Mouse (Mus musculus) stomach, embryonic 16.5 days (tissue): Measurements from ENCODE around the gene Gm4969. TPM values are rescaled to one million over a fixed set of nuclear protein-coding genes. Genes with fewer than 3 reads are reported as not detected.

Experiments used
- ATAC-seq: fragments of 200-750 bp; cut with Nextera tagmentation; 2 replicates; pipeline ENCODE4 v1.8.0; 2017; ENCODE audit warnings: moderate number of reproducible peaks, moderate TSS enrichment; ENCODE audit not compliant: insufficient read depth, low FRiP score
- H3K27ac ChIP-seq: fragments of 300-500 bp; sonication (generic); 2 replicates; pipeline ENCODE4 v1.5.1; 2014; ENCODE audit warnings: low read length
- H3K27me3 ChIP-seq: fragments of 300-500 bp; sonication (generic); 2 replicates; pipeline ENCODE4 v1.6.1; 2014; ENCODE audit warnings: low read length, control low read depth, mixed read lengths; ENCODE audit not compliant: control insufficient read depth, insufficient read depth
- H3K36me3 ChIP-seq: fragments of 300-500 bp; sonication (generic); 2 replicates; pipeline ENCODE4 v1.6.1; 2014; ENCODE audit warnings: low read length; ENCODE audit not compliant: control insufficient read depth, insufficient read depth
- H3K4me1 ChIP-seq: fragments of 300-500 bp; sonication (generic); 2 replicates; pipeline ENCODE4 v1.6.1; 2014; ENCODE audit warnings: low read length, control low read depth, mixed read lengths; ENCODE audit not compliant: control insufficient read depth, insufficient read depth
- H3K4me2 ChIP-seq: fragments of 300-500 bp; sonication (generic); 2 replicates; pipeline ENCODE4 v1.6.1; 2014; ENCODE audit warnings: low read depth, low read length, mixed read lengths
- H3K4me3 ChIP-seq: fragments of 300-500 bp; sonication (generic); replicated peaks from 2 replicates; pipeline ENCODE4 v1.5.1; 2014; ENCODE audit warnings: mild to moderate bottlenecking, low read length
- H3K9ac ChIP-seq: fragments of 300-500 bp; sonication (generic); 2 replicates; pipeline ENCODE4 v1.6.1; 2014; ENCODE audit warnings: low read length
- H3K9me3 ChIP-seq: fragments of 300-500 bp; sonication (generic); replicated peaks from 2 replicates; pipeline ENCODE4 v1.6.1; 2016; ENCODE audit warnings: low read length, control low read depth; ENCODE audit not compliant: control insufficient read depth
- WGBS: fragments of 180-500 bp; shearing (Covaris S2); extraction: QIAGEN DNeasy Blood & Tissue Kit; methylation state at CpG from one replicate; pipeline ENCODE4 v1.1.7; 2014; 5-methylcytosine and 5-hydroxymethylcytosine counted together
- polyA plus RNA-seq: library from polyadenylated mRNA; unstranded; fragments of >200 nt; fragmentation: Nextera tagmentation; extraction: Ambion mirVana; gene quantifications from 2 replicates; pipeline ENCODE4 v1.2.1, GENCODE M21; 2015

Gene Gm4969
- 2.2 and 2.5 TPM in 2 replicates for polyA plus RNA-seq

DNA sequence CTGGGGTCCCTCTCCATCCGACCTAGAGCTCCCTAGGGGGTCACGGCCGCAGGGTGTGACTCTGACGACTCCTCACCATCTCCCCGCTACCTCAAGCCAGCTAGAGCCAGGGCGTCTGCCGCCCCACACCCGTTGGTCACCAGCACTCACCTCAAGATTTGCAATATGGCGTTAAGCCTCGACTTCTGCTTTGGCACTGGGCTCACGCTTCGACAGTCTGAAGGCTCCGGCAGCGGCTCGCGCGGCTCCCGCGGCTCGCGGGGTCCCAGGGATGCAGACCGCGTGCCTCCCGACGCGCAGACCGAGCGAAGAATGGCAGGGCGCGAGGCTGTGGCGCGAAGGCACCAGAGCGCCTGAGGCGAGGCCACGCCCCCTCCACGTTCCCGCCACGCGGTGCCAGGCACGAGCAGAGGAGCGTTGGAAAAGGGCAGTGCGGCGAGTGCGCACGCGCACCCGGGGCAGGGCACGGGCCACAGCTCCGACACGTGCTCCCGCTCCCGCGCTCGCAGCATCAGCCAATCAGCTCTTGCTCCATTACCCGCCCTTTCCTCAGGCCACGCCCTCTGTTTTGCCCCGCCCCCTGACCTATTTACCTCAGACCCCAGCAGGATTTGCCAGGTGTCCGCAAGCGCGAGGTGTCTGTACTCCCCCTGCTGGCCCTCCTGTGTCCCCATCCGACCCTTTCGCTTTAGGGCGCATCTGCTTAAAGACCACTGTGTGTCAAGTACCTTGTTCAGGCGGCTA lies at the start of gene Gm4969:
Gm4969 (minus strand) TSS at position 341 of the 744 bp plus-strand sequence.
- no peaks in the 10 kb centered on the region for H3K9me3 ChIP-seq
- 21% methylated on average over 64 of the region's 64 CpGs for WGBS
- H3K36me3 ChIP-seq, result no peaks in the 10 kb centered on the region
- H3K9ac ChIP-seq, result peak within 1 kb of the TSS; percentile 41; the same call in 1 of the 2 replicates
- ATAC-seq, result peak; percentile 27; the same call in 1 of the 2 replicates
- H3K27ac ChIP-seq, result no peak within 1 kb of the TSS
- H3K27me3 ChIP-seq, result no peaks in the 10 kb centered on the region
- peak within 1 kb of the TSS; percentile 29 for H3K4me3 ChIP-seq
- H3K4me2 ChIP-seq, result peak within 1 kb of the TSS; percentile 52
- peaks cover 19% of the 10 kb centered on the region; the same call in 1 of the 2 replicates for H3K4me1 ChIP-seq

DNA sequence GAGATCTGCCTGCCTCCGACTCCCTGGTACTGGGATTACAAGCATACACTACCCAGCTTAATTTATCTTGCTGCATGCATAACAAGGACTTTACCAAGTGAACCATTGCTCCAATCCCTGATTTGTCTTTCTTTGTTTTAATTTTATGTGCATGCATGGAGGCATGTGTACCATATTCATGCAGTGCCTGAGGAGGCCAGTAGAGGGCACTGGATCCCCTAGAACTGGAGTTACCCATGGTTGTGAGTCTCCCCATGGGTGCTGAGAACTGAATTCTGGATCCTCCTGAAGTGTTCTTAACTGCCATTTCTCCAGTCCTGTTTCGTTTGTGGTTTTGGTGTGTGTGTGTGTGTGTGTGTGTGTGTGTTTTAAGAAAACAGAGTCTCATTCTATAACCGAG lies 48.8 kb upstream of the Gm4969 start:
- no peak overlapping the region for H3K4me3 ChIP-seq
- H3K36me3 ChIP-seq, result no peaks in the 10 kb centered on the region
- H3K27me3 ChIP-seq, result no peaks in the 10 kb centered on the region; the same call in 1 of the 2 replicates
- WGBS, result 88% methylated on average over 3 of the region's 3 CpGs
- no peak overlapping the region for H3K27ac ChIP-seq
- H3K4me1 ChIP-seq, result peaks cover 32% of the 10 kb centered on the region
- no peak overlapping the region for H3K4me2 ChIP-seq
- ATAC-seq, result no peak
- H3K9me3 ChIP-seq, result no peaks in the 10 kb centered on the region
- no peak overlapping the region for H3K9ac ChIP-seq

DNA sequence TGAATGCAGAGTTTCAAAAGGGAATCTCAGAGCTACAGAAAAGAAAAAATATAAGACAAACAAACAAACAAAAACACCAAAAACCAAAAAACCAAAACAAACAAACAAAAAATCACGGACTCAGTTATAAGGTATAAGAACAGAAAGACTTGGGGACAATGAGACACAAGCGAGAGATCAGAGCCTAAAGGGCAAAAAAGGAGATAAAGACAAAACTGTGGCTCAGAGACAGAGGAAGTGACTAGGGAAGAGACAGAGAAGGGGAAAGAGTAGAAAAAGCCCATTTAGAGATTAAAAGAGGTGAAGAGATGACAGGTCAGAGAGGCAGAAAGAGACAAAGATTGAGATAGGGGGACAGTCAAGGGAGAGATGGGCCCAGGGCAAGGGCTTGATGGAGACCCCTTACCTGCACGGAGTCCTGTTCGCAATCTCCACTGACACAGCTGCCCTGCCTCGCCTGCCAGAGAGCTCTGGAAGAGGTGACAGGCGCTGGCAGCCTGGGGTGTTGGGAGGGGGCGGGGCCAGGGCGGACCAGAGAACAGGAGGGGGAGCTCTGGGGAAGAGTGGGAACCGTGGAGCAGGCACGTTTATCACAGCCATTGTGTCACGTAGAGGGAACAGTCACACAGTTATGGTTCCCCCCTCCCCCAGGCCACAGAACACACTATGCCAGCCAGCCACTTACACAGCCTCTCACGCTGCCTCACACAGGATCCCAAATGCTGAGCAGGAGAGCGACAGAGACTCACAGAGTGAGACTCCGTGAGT lies 47.7 kb upstream of the Gm4969 start, which contains the start of gene Gipr:
Gipr (minus strand) TSS at position 472 of the 768 bp plus-strand sequence.
- no peaks in the 10 kb centered on the region for H3K36me3 ChIP-seq
- WGBS, result 11% methylated on average over 14 of the region's 14 CpGs
- peak within 1 kb of the TSS; percentile 44; the same call in 1 of the 2 replicates for H3K9ac ChIP-seq
- H3K4me2 ChIP-seq, result peak within 1 kb of the TSS; percentile 38
- no peak within 1 kb of the TSS for H3K27ac ChIP-seq
- peak; percentile 42 for ATAC-seq
- peaks cover 26% of the 10 kb centered on the region for H3K4me1 ChIP-seq
- no peaks in the 10 kb centered on the region for H3K9me3 ChIP-seq
- no peaks in the 10 kb centered on the region; the same call in 1 of the 2 replicates for H3K27me3 ChIP-seq
- 0 out of 2 replicates have a peak within 1 kb of the TSS, but pooled peaks have one; percentile 2 for H3K4me3 ChIP-seq

DNA sequence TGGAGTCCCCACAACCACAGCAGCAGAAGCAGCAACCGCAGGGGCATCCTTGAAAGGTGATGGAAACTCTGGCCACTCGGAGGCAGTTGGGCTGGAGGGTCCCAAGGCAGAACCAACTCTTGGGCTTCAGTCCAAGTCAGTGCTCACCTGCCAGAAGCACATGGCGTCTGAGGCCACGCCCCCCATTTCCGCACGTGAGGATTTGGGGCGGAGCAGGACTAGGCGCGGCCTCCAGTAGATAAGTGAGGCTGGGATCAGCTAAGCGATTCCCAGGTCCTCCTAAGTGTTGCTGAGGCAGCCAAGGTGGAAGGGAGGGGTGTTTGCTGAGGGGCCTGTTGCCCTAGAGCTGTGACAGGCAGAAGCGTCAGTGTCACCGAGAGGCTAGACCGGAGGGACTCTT lies 46.8 kb upstream of the Gm4969 start:
- peak; percentile 34; the same call in 1 of the 2 replicates for ATAC-seq

DNA sequence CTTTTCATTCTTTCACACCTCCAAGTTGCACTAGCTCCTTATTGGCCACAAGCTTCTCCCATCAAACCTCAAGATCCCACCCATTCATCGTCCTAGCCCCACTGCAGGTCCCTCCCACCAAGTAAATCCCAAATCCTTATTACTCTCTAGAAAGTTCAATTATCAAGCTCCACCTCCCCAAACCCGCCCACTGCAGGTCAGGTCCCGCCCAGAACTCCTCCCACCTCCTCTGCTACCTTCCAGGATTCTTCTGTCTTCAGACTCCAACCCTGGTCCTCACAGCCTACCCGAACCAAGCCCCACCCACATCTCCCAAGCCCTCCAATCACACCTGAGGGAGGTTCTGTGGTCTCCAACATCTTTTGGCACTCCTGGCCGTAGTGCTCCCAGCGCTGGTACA lies 46.0 kb upstream of the Gm4969 start:
- Histone ChIP-seq H3K9ac (no peak overlapping the region), H3K36me3 (no peaks in the 10 kb centered on the region), H3K9me3 (no peaks in the 10 kb centered on the region), H3K27me3 (no peaks in the 10 kb centered on the region; the same call in 1 of the 2 replicates), H3K4me3 (peak overlapping the region; percentile 4), H3K4me2 (peak overlapping the region; percentile 45), H3K27ac (no peak overlapping the region), H3K4me1 (peaks cover 37% of the 10 kb centered on the region)
- ATAC-seq, result peak; percentile 58
- WGBS, result 1% methylated on average over 6 of the region's 6 CpGs

More for the DNA sequence above, 46.8 kb upstream of the Gm4969 start:
- H3K4me2 ChIP-seq, result peak overlapping the region; percentile 28
- no peaks in the 10 kb centered on the region; the same call in 1 of the 2 replicates for H3K27me3 ChIP-seq
- 0 out of 2 replicates have a peak overlapping the region, but pooled peaks have one; percentile 2 for H3K4me3 ChIP-seq
- H3K36me3 ChIP-seq, result no peaks in the 10 kb centered on the region
- H3K9me3 ChIP-seq, result no peaks in the 10 kb centered on the region
- H3K4me1 ChIP-seq, result peaks cover 31% of the 10 kb centered on the region
- no peak overlapping the region for H3K9ac ChIP-seq
- 6% methylated on average over 13 of the region's 13 CpGs for WGBS
- no peak overlapping the region for H3K27ac ChIP-seq

DNA sequence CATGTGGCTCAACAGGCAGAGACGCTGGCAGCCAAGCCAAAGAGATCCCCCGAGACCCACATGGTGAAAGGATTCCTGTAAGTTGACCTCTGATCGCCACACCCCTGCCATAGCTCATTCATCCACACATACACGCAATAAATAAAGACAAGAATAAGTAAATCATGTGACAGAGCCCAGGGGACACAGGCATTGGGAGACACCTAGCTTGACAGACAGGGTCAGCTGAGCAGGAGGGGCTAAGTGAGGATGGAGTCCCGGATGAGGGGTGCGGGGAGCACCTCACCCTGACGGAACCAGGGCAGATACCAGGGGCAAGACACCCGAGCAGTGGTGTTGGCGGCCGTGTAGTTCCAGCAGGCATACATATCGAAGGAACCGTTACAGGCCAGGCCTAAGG lies 45.6 kb upstream of the Gm4969 start:
- H3K9me3 ChIP-seq, result no peaks in the 10 kb centered on the region
- peak overlapping the region; percentile 35 for H3K9ac ChIP-seq
- no peaks in the 10 kb centered on the region; the same call in 1 of the 2 replicates for H3K27me3 ChIP-seq
- 30% methylated on average over 12 of the region's 12 CpGs for WGBS
- H3K4me2 ChIP-seq, result peak overlapping the region; percentile 45
- H3K27ac ChIP-seq, result no peak overlapping the region
- H3K36me3 ChIP-seq, result no peaks in the 10 kb centered on the region
- ATAC-seq, result no peak
- no peak overlapping the region for H3K4me3 ChIP-seq
- peaks cover 37% of the 10 kb centered on the region for H3K4me1 ChIP-seq

DNA sequence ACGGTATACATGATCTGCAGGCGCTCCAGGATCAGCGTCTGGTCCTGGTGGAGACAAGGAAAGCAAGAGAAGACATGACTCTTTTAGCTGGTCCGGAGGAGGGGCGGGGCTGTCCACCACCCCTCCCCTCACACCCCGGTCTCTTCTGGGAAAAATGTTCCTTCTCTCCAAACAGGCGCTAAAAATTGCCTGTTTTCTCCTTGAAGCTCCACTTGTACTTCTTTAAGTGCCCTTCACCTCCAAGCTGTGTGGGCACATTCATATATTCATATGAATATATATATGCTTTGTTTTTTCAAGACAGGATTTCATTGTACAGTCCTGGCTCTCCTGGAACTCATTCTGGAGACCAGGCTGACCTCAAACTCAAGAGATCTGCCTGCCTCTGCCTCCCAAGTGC lies 44.8 kb upstream of the Gm4969 start:
- ATAC-seq, result no peak
- H3K27me3 ChIP-seq, result no peaks in the 10 kb centered on the region; the same call in 1 of the 2 replicates
- H3K4me3 ChIP-seq, result no peak overlapping the region
- no peak overlapping the region for H3K4me2 ChIP-seq
- H3K9ac ChIP-seq, result no peak overlapping the region
- no peak overlapping the region for H3K27ac ChIP-seq
- H3K9me3 ChIP-seq, result no peaks in the 10 kb centered on the region
- peaks cover 37% of the 10 kb centered on the region for H3K4me1 ChIP-seq
- 81% methylated on average over 7 of the region's 7 CpGs for WGBS
- H3K36me3 ChIP-seq, result no peaks in the 10 kb centered on the region

DNA sequence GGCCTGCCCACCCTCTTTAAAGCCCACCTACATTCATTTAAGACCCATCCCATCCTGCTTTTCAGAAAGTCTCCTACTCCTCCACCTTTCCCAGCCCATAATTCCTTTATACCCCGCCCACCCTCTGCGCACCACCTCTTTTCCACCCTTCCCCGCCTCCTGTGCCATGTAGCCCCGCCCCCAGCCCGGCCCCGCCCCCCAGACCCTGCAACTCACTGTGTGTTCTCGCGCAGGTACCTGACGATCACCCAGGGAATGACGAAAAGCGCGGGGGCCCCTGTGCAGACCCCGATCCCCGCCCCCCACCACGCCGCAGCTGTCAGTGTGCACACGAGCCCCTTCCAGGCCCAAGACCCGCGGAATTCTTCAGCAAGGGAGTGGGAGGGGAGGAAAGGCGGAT lies 41.9 kb upstream of the Gm4969 start:
- peak; percentile 60; the same call in 1 of the 2 replicates for ATAC-seq
- H3K9me3 ChIP-seq, result no peaks in the 10 kb centered on the region
- no peaks in the 10 kb centered on the region for H3K36me3 ChIP-seq
- 1% methylated on average over 20 of the region's 20 CpGs for WGBS
- no peak overlapping the region for H3K27ac ChIP-seq
- H3K4me1 ChIP-seq, result peaks cover 29% of the 10 kb centered on the region
- H3K27me3 ChIP-seq, result no peaks in the 10 kb centered on the region; the same call in 1 of the 2 replicates
- H3K4me2 ChIP-seq, result peak overlapping the region; percentile 77
- peak overlapping the region; percentile 48 for H3K4me3 ChIP-seq
- peak overlapping the region; percentile 70 for H3K9ac ChIP-seq
